Mouse (Mus musculus) ES-Bruce4 (cell line): ENCODE data around the gene Cirbp.

Experiments used
- CTCF ChIP-seq: IDR thresholded peaks from one replicate; pipeline ENCODE4 v1.8.1; 2011; ENCODE audit warnings: low read depth, low read length
- EP300 ChIP-seq: IDR thresholded peaks from 2 replicates; pipeline ENCODE4 v1.6.1; 2011; ENCODE audit warnings: low read depth, low read length; ENCODE audit not compliant: insufficient read depth

DNA sequence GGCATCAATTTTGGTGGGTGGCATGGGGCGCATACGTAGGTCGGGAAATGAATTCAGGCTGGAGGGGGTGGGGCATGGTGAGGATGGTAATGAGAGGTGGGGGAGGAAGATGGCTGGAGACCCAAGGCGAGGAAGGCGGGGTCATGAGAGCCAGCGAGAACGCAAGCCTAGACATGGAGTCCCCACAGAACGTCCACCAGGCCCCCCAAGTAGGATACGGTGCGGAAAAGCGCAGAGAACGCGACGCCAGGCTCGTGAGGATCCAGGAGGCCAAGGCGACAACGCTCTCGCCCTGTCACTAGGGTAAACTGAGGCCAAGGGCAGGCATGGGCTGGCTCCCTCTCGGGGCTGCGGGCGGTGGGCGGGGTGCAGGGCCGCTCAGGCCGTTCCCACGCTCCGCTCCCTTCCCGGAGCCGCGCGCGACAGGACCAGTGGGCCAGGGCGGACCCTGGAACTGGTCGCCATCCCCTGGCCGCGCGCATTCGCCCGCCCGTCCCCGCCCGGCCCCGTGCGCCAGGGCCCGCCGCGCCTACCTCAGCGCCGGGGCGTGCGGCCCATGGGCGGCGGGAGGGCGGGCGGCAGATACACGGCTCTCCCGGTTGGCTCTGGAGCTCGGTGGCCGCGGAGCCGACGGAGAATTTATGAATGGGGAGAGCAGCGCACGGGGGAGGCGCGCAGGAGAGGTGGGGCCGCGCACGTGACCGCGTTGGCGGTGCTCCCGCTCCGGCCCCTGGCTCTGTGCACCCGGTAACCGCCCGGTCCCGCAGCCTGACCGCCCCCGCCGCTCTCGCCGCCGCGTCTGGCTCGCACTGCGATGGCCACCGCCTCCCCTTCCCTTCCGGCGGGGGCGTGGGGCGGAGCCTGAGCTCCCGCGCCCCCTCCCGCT lies 27.0 kb upstream of the Cirbp start, which contains the start of gene Atp5d:
- TF ChIP-seq CTCF (no peak), EP300 (0 out of 2 replicates have a peak, but pooled peaks have one; percentile 24)
